Mouse (Mus musculus) liver, embryonic 11.5 days (tissue): ENCODE data around the gene Smad5. TPM values are rescaled to one million over a fixed set of nuclear protein-coding genes. Genes with fewer than 3 reads are reported as not detected.

Experiments used
- polyA plus RNA-seq: library from polyadenylated mRNA; unstranded; fragments of >200 nt; fragmentation: Nextera tagmentation; extraction: Ambion mirVana; gene quantifications from 2 replicates; pipeline ENCODE4 v1.2.1, GENCODE M21; 2014

The Smad5 gene
- polyA plus RNA-seq, 1 experiment from 2014 or later, result 16.8 TPM

Other genes with a start within 250 kb of the Smad5 start
- gene Il9, start 220.8 kb upstream of the Smad5 start, polyA plus RNA-seq, result not detected in 2 replicates
- 1.2 and 1.3 TPM in 2 replicates for gene Fbxl21, start 180.5 kb upstream of the Smad5 start, polyA plus RNA-seq
- 31.8 and 34.4 TPM in 2 replicates for gene Lect2, start 154.5 kb upstream of the Smad5 start, polyA plus RNA-seq
- 27.6 and 28.2 TPM in 2 replicates for gene Tgfbi, start 93.5 kb upstream of the Smad5 start, polyA plus RNA-seq
- not detected in 2 replicates for gene Gm45623, start 50.8 kb downstream of the Smad5 start, polyA plus RNA-seq
- not detected in 2 replicates for gene Trpc7, start 193.0 kb downstream of the Smad5 start, polyA plus RNA-seq